Mouse (Mus musculus): Measurements from ENCODE around the gene Epha6.

DNA sequence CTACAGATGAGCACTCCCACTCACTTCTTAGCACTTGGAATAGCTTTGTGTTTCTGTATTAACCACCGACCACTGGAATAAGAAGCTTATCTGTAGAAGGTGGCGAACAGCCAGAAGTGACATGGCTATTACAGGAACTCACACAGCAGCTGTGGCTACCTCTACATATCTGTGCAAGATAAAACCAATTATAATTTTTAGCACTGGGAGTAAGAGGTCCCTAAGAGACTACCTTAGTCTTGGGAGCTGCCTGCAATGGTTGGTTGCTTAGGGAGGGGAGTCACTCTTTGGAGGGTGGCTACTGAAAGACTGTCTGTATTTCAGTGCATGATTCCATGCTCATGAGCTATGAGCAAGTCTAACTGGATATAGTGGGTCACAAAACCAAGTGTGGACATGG is 331.2 kb downstream of the Epha6 start:
- TF ChIP-seq CTCF (IDR thresholded peaks at IDR 0.05), result no peak
- no peak for TF ChIP-seq EP300 (IDR thresholded peaks at IDR 0.05)

Measured in lung, postnatal 0 days (tissue).